Mouse (Mus musculus): Measurements from ENCODE around the gene Bdnf. TPM values are rescaled to one million over a fixed set of nuclear protein-coding genes. Genes with fewer than 3 reads are reported as not detected.

Bdnf gene
- polyA plus RNA-seq, 1 experiment from 2014 or later: 3.2 TPM

DNA sequence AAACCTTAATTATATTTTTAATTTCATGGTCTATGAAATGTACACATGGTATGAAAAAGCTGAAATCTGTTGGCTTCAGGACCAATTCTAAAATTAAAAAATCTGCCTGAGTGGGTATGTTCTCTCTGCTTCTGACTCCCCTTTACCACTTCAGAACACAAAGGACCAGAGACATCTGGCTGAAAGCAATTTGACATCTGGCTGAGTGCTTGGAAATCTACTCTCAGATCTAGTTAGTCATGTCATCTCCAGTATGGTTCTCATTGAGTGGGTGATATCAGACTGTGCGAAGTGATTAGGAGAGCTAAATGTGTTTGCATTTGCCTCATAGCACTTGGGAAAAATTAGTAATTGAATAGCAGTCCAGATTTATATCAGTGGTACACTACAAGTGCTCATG, 36.5 kb downstream of the Bdnf start:
- H3K9ac ChIP-seq: no peak overlapping the region
- H3K36me3 ChIP-seq: no peaks in the 10 kb centered on the region
- no peaks in the 10 kb centered on the region for H3K27me3 ChIP-seq
- WGBS: 64% methylated on average over 1 of the region's 1 CpGs
- H3K4me3 ChIP-seq: no peak overlapping the region
- no peak overlapping the region for H3K4me2 ChIP-seq (replicated peaks)
- H3K27ac ChIP-seq: no peak overlapping the region
- H3K9me3 ChIP-seq: no peaks in the 10 kb centered on the region
- H3K4me1 ChIP-seq: no peaks in the 10 kb centered on the region
- no peak for ATAC-seq (ENCODE audit: low FRiP score, low read depth)

DNA sequence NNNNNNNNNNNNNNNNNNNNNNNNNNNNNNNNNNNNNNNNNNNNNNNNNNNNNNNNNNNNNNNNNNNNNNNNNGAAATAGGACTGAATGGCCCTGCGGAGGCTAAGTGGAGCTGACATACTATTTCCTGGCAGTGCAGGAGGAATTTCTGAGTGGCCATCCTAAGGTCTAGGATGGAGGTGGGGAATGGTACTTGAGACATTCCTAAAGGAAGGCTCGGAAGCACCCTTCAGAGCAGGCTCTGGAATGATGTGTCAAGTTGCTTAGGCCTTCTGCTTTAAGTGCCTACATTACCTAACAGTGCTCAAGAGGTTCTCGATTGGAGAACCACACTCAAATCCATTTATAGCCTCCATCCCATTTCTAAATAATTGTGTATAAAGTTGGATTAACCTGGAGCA, 50.8 kb downstream of the Bdnf start:
- H3K9ac ChIP-seq: no peak overlapping the region
- ATAC-seq (ENCODE audit: low FRiP score, low read depth): no peak
- peaks cover 7% of the 10 kb centered on the region for H3K4me1 ChIP-seq
- no peaks in the 10 kb centered on the region for H3K27me3 ChIP-seq
- 81% methylated on average over 3 of the region's 3 CpGs for WGBS
- H3K9me3 ChIP-seq: no peaks in the 10 kb centered on the region
- no peak overlapping the region for H3K4me2 ChIP-seq (replicated peaks)
- H3K27ac ChIP-seq: no peak overlapping the region
- H3K4me3 ChIP-seq: no peak overlapping the region
- H3K36me3 ChIP-seq: peaks cover 4% of the 10 kb centered on the region; the same call in 1 of the 2 replicates

DNA sequence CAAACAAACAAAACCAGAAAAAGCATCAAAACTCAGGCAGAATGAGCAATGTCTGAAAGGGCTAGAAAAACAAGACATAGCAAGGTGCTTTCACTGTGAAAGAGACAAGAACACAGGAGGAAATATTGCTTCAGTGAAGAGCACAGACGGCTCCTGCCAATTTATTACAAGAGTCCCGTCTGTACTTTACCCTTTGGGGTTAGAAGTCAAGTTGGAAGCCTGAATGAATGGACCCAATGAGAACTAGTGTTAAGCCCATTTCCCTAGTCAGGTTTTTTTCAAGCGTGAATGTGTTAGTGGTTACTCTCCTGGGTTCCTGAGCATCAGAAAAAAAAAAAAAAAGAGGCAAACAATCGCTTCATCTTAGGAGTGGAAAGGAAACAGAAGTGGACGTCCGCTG, 51.3 kb downstream of the Bdnf start:
- H3K4me1 ChIP-seq: peaks cover 7% of the 10 kb centered on the region
- H3K9ac ChIP-seq: no peak overlapping the region
- no peak for ATAC-seq (ENCODE audit: low FRiP score, low read depth)
- no peak overlapping the region for H3K27ac ChIP-seq
- H3K4me3 ChIP-seq: no peak overlapping the region
- H3K9me3 ChIP-seq: no peaks in the 10 kb centered on the region
- WGBS: 63% methylated on average over 6 of the region's 6 CpGs
- no peak overlapping the region for H3K4me2 ChIP-seq (replicated peaks)
- H3K36me3 ChIP-seq: peaks cover 4% of the 10 kb centered on the region; the same call in 1 of the 2 replicates
- no peaks in the 10 kb centered on the region for H3K27me3 ChIP-seq

DNA sequence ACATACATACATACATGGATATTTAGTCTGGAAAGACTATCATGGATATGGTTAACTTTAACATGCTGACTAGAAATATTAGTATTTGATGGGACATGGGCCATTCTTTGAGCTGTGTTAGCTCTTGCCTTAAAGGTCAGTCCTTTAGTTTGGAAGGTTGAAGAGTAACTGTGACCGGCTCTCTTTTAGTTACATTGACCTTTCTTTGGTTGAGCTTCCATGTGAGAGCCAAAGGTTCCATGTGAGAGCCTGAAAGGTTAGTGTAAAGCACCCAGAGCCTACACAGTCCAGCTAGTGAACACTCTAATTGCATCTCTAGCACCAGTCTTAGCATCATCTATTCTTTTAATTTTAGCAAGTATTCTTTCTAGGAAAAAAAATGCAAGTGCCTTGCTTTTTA, 54.7 kb downstream of the Bdnf start:
- no peak overlapping the region for H3K4me3 ChIP-seq
- no peaks in the 10 kb centered on the region for H3K36me3 ChIP-seq
- 88% methylated on average over 1 of the region's 1 CpGs for WGBS
- no peak overlapping the region for H3K4me2 ChIP-seq (replicated peaks)
- no peak overlapping the region for H3K9ac ChIP-seq
- H3K27ac ChIP-seq: no peak overlapping the region
- peaks cover 14% of the 10 kb centered on the region; the same call in 1 of the 2 replicates for H3K4me1 ChIP-seq
- H3K27me3 ChIP-seq: no peaks in the 10 kb centered on the region
- H3K9me3 ChIP-seq: no peaks in the 10 kb centered on the region
- no peak for ATAC-seq (ENCODE audit: low FRiP score, low read depth)

DNA sequence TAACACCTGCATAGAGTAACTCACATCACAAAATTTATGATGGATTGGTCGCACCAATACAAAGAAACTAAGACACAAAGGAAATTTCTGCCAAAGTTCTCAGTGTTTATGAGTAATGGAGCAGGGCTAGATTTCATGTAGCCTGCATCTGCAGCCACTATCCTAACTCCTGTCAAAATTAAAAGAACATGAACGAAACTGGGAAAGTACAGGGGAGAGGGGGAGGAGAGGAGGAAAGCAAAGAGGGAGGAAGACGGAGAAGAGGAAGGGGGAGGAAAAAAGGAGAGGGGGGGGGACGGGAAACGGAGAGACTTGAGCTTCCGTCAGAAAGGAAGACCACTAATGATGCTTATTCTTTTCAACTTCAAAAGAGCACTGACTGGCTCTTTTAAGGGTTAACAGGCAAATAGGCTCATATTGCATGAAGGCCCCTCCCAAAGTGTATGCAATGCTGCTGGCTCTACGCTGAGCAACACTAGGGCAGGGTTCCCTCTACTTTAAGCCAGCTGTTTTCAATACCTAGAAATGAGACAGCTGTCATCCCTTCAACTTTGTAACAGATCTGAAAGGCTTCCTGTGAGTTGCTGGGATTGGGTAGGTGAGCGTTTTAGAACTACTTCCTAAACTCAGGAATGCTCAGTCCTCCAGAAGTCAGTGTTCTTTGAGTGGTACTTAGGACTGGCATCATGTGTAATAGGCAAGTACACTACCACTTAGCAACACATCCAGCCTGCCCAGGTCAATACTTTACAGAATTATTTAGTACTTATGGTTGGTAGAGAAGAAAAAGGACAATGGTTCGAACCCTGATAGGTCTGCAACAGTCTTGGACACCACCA, 58.9 kb downstream of the Bdnf start:
- Histone ChIP-seq H3K9me3 (no peaks in the 10 kb centered on the region), H3K4me1 (peaks cover 14% of the 10 kb centered on the region; the same call in 1 of the 2 replicates), H3K4me3 (0 out of 2 replicates have a peak overlapping the region, but pooled peaks have one; percentile 10), H3K27me3 (no peaks in the 10 kb centered on the region), H3K4me2 (replicated peaks) (peak overlapping the region; percentile 49), H3K27ac (no peak overlapping the region), H3K36me3 (no peaks in the 10 kb centered on the region), H3K9ac (no peak overlapping the region)
- WGBS: 28% methylated on average over 9 of the region's 9 CpGs
- ATAC-seq (ENCODE audit: low FRiP score, low read depth): peak; percentile 74

DNA sequence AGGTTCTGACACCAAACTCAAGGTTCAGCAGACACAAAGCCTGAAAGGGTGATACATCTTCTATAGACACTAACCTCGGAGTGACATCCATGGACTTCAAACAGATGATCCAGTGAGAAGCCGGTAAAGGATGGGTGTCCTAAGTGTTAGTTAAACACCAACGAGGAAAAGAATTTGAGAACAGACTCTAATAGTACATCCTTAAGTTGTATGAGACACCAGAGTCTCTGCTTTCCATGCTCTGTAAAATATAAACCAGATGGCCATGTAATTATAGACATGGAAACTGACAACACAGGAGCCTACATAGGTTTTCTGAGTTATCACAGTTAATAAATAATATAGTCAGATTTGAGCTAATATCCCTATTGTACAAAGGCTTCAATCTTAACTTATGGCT, 59.7 kb downstream of the Bdnf start:
- H3K27me3 ChIP-seq: no peaks in the 10 kb centered on the region
- no peak for ATAC-seq (ENCODE audit: low FRiP score, low read depth)
- no peaks in the 10 kb centered on the region for H3K9me3 ChIP-seq
- no peaks in the 10 kb centered on the region for H3K36me3 ChIP-seq
- H3K4me1 ChIP-seq: peaks cover 14% of the 10 kb centered on the region; the same call in 1 of the 2 replicates
- H3K9ac ChIP-seq: no peak overlapping the region
- no peak overlapping the region for H3K4me3 ChIP-seq
- WGBS: 70% methylated on average over 3 of the region's 3 CpGs
- H3K27ac ChIP-seq: no peak overlapping the region
- H3K4me2 ChIP-seq (replicated peaks): no peak overlapping the region

DNA sequence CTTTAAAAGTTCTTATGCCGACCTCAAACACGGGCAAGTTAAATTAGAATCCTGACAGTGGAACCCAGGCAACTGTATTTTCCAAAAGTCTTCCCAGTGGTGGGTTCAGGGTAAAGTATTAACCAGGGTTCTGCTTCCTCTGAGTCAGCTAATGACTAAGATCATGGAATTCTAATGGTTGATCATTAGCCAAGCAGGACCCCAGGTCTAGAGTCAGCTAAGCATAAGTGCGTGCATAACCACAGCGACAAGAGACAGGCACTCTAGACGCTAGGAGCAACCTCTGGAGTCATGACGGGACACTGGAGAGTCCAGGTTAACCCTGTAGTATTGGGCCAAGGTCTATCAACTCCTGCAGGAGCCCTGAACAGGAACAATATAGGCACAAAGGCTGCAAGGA, 60.2 kb downstream of the Bdnf start:
- 79% methylated on average over 6 of the region's 6 CpGs for WGBS
- no peaks in the 10 kb centered on the region for H3K9me3 ChIP-seq
- H3K36me3 ChIP-seq: no peaks in the 10 kb centered on the region
- H3K4me1 ChIP-seq: peaks cover 14% of the 10 kb centered on the region; the same call in 1 of the 2 replicates
- H3K27ac ChIP-seq: no peak overlapping the region
- no peak overlapping the region for H3K4me2 ChIP-seq (replicated peaks)
- H3K4me3 ChIP-seq: no peak overlapping the region
- H3K27me3 ChIP-seq: no peaks in the 10 kb centered on the region
- ATAC-seq (ENCODE audit: low FRiP score, low read depth): no peak
- H3K9ac ChIP-seq: no peak overlapping the region

DNA sequence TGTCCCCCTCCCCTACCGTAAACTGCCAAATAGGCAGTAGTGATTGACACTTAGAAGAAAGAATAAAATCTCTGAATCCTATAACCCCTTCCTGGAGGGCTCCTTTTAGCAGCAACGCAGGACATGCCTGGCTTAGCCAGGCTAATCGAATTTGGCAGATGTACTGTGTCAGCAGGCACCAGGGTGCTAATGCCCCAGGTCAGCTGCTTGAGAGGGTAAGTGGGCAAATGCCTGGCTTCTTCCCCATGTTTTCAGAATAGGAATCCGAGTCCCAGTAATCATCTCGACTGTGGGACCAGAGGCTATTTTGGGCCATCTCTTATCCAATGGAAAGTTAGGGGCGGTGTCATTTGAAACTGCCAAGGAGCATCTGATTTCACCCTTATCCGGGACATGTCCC, 60.8 kb downstream of the Bdnf start:
- 63% methylated on average over 7 of the region's 7 CpGs for WGBS

DNA sequence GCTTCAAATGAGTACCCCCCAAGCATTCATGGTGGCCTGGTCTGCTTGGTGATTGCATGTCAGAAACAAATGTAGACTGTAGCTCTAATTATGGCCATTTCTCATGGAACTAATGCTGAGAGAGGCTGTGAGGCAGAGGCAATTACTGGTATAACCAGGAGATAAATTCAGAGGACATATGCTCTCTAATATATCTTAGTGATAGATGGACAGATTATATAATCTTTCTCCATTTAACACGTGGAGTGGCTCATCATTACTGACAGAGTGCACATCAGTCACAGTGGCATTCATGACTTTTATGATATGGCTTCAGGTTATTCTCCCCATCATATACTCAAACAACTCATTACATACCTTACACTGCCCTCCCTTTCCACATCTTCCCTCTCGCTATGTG, 61.8 kb downstream of the Bdnf start:
- no peak for ATAC-seq (ENCODE audit: low FRiP score, low read depth)
- no peaks in the 10 kb centered on the region for H3K9me3 ChIP-seq
- H3K36me3 ChIP-seq: no peaks in the 10 kb centered on the region
- H3K4me3 ChIP-seq: no peak overlapping the region
- 62% methylated on average over 2 of the region's 2 CpGs for WGBS
- no peaks in the 10 kb centered on the region for H3K27me3 ChIP-seq
- peaks cover 14% of the 10 kb centered on the region; the same call in 1 of the 2 replicates for H3K4me1 ChIP-seq
- H3K4me2 ChIP-seq (replicated peaks): no peak overlapping the region
- no peak overlapping the region for H3K9ac ChIP-seq
- no peak overlapping the region for H3K27ac ChIP-seq

More for the DNA sequence above, 60.8 kb downstream of the Bdnf start:
- Histone ChIP-seq H3K4me2 (replicated peaks) (no peak overlapping the region), H3K27me3 (no peaks in the 10 kb centered on the region), H3K36me3 (no peaks in the 10 kb centered on the region), H3K27ac (no peak overlapping the region), H3K9ac (no peak overlapping the region), H3K4me3 (no peak overlapping the region), H3K9me3 (no peaks in the 10 kb centered on the region), H3K4me1 (peaks cover 14% of the 10 kb centered on the region; the same call in 1 of the 2 replicates)
- ATAC-seq (ENCODE audit: low FRiP score, low read depth): no peak

DNA sequence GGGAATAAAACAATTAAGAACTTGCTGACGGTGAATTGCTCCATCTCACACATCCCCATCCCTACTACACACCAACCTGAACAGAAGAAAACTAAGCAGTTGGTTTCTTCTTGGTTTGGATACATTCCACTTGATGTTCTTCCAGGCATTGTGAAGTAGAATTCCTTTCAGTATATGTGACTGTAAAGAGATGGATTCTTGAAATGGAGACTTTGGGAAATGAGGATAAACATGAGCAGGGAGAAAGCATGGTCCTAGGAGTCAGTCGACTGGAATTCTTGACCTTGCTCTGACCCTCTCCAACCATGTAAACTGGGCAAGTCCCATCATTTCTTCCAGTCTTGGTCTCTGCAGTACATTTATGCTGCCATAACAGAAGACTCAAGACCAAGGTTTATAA, 63.8 kb downstream of the Bdnf start:
- no peak for ATAC-seq (ENCODE audit: low FRiP score, low read depth)
- no peaks in the 10 kb centered on the region for H3K36me3 ChIP-seq
- no peaks in the 10 kb centered on the region for H3K9me3 ChIP-seq
- H3K4me1 ChIP-seq: peaks cover 17% of the 10 kb centered on the region
- no peak overlapping the region for H3K9ac ChIP-seq
- 69% methylated on average over 2 of the region's 2 CpGs for WGBS
- H3K27me3 ChIP-seq: no peaks in the 10 kb centered on the region
- no peak overlapping the region for H3K27ac ChIP-seq
- H3K4me3 ChIP-seq: no peak overlapping the region
- no peak overlapping the region for H3K4me2 ChIP-seq (replicated peaks)

DNA sequence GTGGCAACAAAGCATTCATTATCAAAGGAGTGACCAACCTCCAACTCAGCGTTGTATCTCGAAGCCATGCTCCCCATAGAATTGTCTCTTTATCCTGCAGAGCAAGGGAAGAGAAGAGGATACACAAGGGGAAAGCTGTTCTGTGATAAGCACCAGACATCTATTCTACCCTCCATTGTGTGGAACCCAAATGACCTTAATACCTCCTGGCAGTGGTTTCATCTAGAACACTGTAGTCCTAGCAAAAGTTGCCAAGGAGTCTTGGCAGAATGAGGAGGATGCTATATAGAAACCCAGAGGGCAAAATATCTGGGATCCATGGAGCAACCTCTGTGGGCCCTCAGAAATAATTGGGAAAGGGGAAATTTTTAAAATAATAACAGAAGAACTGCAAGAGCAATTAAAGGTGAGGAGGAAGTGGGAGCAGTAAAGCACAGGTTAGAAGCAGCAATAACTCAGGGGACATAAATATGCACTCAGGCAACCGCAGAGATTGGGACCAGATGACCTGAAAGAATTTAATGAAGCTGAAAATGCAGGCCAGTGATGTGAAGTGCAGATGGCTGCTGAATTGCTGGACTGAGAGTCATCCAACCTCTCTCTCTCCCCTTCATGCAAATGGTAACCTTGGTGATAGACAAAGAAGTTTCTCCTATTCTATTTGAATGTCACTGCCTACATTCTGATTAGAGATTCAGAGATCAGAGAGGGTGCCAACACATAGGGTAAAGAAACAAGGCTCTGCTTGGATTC, 68.9 kb downstream of the Bdnf start:
- Histone ChIP-seq H3K4me3 (no peak overlapping the region), H3K9ac (no peak overlapping the region), H3K4me2 (replicated peaks) (no peak overlapping the region), H3K27ac (no peak overlapping the region), H3K36me3 (no peaks in the 10 kb centered on the region), H3K27me3 (no peaks in the 10 kb centered on the region), H3K9me3 (no peaks in the 10 kb centered on the region), H3K4me1 (peaks cover 20% of the 10 kb centered on the region)
- 67% methylated on average over 3 of the region's 3 CpGs for WGBS
- peak; percentile 51; the same call in 1 of the 2 replicates for ATAC-seq (ENCODE audit: low FRiP score, low read depth)

DNA sequence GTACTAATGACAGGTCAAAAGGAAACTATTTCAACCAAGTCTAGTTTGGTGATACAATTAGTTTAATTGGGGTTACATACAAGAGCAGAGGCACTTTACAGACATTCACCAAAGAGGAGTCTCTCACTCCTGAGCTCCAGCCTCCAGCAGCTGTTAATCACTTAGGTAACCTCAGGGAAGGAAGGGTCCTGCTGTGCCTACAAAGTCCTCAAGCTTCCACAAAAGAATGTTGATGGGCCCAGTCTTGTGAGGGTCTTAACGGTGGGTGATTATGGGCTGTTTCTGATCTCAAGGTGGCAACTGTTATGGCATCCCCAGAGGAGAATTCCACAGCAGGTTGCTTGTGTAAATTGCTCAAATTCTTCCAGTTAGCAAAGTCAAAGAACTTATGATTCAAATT, 71.7 kb downstream of the Bdnf start:
- no peak overlapping the region for H3K4me2 ChIP-seq (replicated peaks)
- no peak overlapping the region for H3K9ac ChIP-seq
- no peak overlapping the region for H3K4me3 ChIP-seq
- H3K36me3 ChIP-seq: no peaks in the 10 kb centered on the region
- H3K27me3 ChIP-seq: no peaks in the 10 kb centered on the region
- WGBS: 3% methylated on average over 1 of the region's 1 CpGs
- no peaks in the 10 kb centered on the region for H3K9me3 ChIP-seq
- no peak for ATAC-seq (ENCODE audit: low FRiP score, low read depth)
- H3K4me1 ChIP-seq: peaks cover 20% of the 10 kb centered on the region
- H3K27ac ChIP-seq: no peak overlapping the region
